Mouse (Mus musculus): ENCODE data around the gene Otp.

Otp gene

DNA sequence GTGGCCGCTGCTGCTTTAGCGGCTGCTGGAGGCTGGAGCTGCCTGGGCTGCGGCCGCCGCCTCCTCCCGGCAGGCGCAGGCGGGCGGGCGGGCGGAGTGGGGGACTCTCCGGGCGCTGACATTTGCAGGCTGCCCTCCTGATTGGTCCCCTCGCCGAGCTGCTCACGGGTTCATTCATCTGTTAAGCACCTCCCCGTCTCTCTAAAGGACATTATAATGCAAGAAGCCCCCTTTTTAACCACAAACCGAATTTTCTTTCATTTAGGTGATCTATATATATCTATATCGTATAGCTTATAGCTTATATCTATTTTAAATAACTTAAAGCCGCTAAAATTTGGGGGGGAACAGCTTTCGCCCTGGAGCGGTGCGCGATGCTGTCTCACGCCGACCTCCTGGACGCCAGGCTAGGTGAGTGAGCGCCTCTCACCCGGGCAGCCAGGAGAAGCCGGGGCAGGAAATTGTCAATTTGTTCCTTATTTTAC lies at the start of gene Otp:
Gene Otp (plus strand): TSS at position 207 of the 485 bp plus-strand sequence.
- in situ Hi-C loops (cut with MseI, MboI), result no loop called here

DNA sequence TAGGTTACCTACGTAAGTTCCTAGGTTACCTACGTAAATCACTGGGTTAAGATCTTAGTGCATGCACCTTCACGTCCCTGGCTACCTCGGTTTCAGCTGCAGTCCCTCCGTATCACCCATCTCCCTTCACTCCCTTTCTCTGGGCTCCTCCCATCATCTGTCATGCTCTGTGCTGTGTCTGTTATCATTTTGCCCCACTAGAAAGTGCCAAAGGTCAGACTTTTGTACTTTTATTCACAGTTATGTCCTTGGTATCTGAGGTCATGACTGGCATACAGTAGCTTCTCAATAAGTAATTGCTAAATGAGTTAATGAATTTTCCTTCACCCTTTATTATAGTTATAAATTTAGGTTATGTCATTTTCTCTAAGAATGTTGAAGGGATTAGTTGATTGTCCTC lies 49.0 kb upstream of the Otp start:
- in situ Hi-C loops (cut with MseI, MboI), result no loop called here

DNA sequence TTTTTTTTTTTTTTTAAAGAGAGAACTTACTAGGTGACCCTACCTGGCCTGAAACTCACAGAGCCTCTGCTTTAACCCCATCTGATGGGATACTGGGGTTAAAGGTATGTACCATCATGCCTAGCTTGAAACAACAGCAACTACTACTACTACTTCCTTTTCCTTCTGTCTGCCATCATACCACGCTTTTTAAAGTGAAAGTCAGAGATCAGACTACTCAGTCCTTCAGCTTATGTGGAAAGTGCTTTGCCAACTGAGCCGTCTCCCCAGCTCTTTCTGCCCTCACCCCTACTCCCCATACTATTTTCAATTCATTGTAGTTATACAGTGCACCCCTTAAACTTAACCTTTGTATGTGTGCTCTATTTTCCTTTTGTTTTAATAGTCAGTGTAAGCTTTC lies 48.4 kb upstream of the Otp start:
- in situ Hi-C loops (cut with MseI, MboI), result no loop called here

- in situ Hi-C loops (cut with MseI, MboI), result no loop called here
These were observed 47.6 kb upstream of the Otp start for GRCm38 (mm10) chr13:94827847-94828246.

DNA sequence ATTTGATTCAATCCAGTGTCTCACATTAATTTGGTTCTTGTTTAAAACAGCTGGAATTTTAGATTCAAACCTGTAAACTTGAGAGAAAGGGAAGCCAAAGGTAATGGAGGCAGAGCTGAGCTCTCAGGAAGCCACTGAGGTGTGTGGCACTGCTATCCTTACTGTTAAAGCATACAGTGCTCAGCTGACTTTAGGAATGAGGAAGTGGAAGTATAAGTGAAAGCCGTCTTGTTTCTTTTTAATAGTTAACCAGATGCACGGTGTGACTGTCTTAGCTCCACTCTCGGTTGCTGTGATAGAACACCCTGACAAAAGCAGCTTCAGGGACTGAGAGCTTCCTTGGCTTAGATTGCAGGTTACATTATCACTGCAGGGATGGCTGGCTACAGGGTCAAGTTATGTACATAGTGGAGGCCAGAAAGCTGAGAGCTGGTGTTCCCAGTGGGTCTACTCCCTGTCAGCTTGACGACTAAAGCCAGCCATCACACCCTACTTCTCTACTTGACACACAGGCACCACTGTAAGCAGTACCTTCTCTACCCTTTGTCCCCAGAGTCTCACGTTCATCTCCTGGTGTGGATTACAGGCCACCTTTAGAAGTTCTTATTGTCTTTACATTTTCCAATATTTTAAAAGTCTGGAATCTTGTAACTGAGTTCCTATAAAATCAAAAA lies 37.2 kb upstream of the Otp start:
- in situ Hi-C loops (cut with MseI, MboI), result no loop called here

DNA sequence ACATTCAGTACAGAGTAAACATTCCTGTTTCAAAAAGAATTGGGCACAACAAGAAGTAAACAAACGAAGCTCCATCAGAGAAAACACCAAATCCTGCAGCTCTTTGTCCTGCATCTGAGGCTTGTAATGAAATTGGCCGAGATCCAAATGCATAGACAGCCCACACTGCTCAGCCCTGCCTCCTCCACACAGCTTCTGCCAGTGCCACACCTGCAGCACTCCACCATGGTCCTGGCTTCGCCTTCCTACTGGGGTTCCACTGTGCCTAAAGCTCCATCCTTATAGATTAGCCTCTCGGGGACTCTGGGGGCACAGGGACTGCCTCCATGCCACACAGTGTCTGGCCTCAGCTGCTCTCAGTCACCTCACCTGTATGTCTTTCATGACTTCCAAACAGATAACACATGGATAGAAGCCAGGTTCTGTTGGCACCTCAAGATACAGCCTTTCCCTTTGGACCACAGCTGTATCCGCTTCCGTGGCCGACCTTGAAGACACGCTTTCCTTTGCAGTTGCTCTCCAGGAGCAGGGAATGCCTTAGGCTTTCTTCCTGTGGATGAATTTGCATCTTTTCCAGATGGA lies 36.6 kb upstream of the Otp start:
- in situ Hi-C loops (cut with MseI, MboI), result no loop called here

- in situ Hi-C loops (cut with MseI, MboI), result no loop called here
These were observed 32.2 kb upstream of the Otp start for GRCm38 (mm10) chr13:94843236-94843635.

GRCm38 (mm10) chr13:94847870-94848269 lies 27.5 kb upstream of the Otp start:
- in situ Hi-C loops (cut with MseI, MboI), result no loop called here

- in situ Hi-C loops (cut with MseI, MboI), result no loop called here
These were observed 26.1 kb upstream of the Otp start for GRCm38 (mm10) chr13:94849351-94849750.

DNA sequence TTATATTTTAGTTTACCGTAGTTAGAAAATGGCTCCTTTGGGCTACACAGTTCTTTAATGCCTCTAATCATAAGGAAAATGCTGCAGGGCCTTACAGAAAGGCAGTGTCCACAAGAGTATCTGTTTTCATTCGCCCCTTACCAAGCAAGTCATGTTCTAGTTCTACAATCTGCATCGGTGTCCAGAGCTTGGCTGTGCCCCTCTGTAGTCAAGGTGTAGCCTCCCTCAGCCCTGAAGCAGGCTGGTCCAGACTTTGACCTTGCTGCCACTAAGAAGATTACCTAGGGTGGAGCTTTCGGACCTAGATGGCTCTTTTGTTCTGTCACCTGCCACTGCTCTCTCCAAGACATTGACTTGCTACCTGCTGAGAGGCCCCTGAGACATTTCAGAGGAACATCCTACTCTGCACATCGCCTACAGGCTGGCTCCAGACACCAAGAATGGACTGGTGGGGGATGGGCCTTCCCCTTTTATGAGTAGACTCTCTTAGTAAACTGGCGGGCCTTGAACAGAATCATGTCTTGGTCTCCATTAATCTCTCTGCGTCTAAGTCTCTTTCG lies 17.3 kb upstream of the Otp start:
- in situ Hi-C loops (cut with MseI, MboI), result no loop called here

DNA sequence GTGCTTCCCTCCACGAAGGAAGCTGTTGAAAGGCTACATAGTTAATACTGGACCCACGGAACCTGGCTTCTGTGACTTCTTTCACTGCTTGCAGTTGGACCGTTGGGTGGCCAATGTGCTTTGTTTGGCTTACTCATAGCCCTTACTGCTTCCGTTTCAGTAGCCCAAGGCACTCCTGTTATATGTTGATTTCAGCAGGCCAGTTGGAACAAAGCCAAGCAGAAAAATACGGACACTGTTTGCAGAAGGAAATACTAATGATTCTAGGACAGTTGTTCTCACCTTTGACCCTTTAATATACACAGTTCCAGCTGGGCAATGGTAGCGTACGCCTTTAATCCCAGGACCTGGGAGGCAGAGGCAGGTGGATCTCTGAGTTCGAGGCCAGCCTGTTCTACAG lies 16.1 kb upstream of the Otp start:
- in situ Hi-C loops (cut with MseI, MboI), result no loop called here

GRCm38 (mm10) chr13:94862491-94863230 lies 12.7 kb upstream of the Otp start:
- in situ Hi-C loops (cut with MseI, MboI), result no loop called here

- in situ Hi-C loops (cut with MseI, MboI), result no loop called here
These were observed 8.5 kb upstream of the Otp start for GRCm38 (mm10) chr13:94866906-94867305.

DNA sequence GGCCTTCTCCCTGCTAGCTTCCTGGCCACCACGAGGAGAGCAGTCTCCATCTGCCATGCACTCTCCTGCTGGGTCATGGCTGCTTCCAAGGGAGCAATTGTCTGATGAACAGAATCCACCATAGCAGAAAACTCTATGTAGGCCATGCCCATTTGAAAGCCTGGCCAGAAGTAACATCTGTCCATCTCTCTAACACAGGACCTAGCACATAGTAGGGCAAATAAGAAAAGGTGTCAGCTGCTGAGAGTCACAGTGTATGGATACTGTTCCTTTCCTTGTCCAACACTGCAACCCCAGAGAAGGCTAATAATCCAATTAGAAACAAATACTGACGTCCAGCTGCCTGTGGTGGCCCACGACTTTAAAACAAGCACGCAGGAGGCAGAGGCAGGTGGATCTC lies 7.6 kb upstream of the Otp start:
- in situ Hi-C loops (cut with MseI, MboI), result no loop called here

- in situ Hi-C loops (cut with MseI, MboI), result no loop called here
These were observed 6.9 kb upstream of the Otp start for GRCm38 (mm10) chr13:94868478-94868950.

DNA sequence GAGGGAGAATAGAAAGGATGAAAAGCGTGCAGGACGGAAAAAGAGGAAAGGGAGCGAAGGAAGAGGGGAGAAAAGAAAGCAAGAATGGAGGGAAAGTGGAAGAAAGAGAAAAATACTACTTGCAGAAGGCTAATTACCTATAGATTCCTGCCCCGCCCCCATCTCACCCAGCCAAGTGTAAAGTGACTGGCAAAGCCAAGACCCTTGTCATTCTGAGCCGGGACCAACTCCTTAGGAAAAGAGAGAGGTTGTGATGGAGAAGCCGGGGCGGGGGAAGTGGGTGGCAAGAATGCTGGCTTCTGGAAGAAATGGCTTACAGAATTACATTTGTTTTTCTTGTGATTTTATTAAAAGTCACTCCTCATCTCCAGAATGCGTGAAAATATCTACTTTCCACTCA lies 5.9 kb upstream of the Otp start:
- in situ Hi-C loops (cut with MseI, MboI), result no loop called here

DNA sequence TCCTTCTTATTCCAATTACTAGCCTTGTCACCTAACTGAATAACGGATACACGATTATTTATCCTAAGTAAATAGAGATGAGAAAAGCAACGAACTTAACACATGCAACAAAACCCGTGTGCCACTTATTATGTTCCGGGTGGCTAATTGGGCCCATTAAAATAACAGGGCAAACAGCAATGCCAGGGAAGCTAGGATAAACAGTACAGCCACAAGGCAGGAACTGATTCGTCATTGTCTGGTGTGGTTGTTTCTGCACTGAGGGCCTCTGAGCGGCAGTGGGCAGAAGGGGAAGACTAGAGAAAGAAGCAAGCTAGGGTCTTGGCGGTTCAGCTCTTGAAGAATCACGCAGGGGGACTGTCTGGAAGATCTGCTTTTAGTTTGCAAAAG lies 5.3 kb upstream of the Otp start:
- in situ Hi-C loops (cut with MseI, MboI), result no loop called here

DNA sequence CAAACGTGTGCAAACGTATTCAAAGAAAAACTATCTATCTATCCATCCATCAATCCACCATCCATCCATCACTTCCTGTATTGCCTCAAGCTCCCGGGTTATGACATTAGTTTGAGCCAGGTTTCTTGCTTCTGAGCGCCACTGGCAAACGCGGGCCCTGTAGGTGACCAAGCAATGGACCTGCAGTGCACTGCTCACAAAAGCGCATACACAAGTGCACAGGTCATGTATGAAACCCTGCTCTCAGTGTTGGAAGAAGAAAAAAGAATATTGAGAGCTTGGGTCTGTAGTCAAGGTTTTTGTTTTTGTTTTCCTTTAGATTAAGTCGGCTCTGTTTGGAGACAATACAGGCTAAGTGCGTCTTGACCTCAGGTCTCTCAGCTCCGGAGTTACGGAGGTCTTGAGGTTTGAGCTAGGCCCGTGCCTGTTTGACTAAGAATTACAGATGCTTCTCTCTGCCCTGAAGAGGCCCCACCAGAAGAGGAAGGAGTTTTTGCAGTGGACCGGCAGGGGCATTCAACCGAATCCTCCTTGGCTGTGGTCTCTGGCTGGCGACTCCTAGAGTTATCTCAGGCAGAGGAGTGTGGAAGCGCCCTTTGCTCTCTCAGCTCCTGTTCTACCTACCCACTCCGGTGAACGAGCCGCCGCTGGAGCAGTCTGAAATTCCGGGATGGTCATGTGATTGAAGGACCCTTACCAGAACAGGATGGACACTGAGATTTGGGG lies 4.8 kb upstream of the Otp start:
- in situ Hi-C loops (cut with MseI, MboI), result no loop called here

- in situ Hi-C loops (cut with MseI, MboI), result no loop called here
These were observed 3.5 kb upstream of the Otp start for GRCm38 (mm10) chr13:94871806-94872320.

DNA sequence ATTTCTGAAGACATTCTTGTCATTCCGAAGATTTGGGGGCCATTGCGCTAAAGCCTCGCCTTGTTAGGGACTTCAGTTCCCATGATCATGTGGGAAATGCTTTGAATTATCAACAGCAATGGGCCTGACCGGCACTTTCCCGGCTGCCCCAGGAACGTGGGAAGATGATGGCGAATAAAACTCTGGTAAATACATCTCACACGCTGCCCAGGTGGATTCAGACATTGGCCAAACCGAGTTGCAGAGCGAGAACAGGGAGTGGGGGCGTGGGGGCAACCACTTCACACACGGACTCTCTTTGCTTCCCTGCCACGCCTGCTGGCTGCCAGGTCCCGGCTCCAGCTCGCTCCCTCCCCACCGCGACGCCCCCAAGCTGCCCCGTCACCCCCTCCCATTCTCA lies 3.0 kb upstream of the Otp start:
- in situ Hi-C loops (cut with MseI, MboI), result no loop called here

Data from mouse trophoblast stem cell (cell line).